Mouse (Mus musculus): ENCODE results near the gene Zmiz2.

DNA sequence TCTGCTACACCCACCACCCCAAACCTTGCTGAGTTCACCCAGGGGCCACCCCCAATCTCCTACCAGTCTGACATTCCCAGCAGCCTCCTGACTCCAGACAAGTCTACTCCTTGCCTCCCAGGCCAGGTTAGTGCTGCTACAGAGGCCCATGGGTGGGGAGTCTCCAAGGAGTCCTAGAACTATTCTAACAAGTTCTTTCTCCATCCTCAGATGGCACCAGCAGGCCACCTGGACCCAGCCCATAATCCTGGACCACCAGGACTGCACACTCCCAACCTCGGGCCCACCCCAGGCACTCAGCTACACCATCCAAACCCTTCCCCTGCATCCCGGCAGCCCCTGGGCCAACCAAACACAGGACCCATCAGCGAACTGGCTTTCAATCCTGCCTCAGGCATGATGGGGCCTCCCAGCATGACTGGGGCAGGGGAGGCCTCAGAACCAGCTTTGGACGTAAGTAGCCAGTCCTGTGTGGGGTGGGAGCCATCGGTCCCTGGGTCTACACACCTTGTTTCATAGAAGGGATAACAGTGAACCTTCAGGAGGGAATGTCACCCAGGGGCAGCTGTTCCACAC, 15.0 kb downstream of the Zmiz2 start:
- TF ChIP-seq CTCF (IDR thresholded peaks at IDR 0.05; ENCODE audit: low read depth) (no peak), EP300 (IDR thresholded peaks at IDR 0.05; ENCODE audit: low read depth) (no peak)
